Mouse (Mus musculus) layer of hippocampus, postnatal 25 days (tissue): ENCODE measurements around the gene Cnst. TPM values are rescaled to one million over a fixed set of nuclear protein-coding genes. Genes with fewer than 3 reads are reported as not detected.

Experiments used
- DNase-seq, 2 experiments: peaks; one replicate each; pipeline ENCODE4 v3.0.0; 2022; ENCODE audit warnings: mixed read lengths in 2 of 2, low spot score in 1 of 2; ENCODE audit errors: extremely low spot score in 1 of 2
- total RNA-seq, 2 experiments: library from RNA; stranded (reverse); gene quantifications; 2 replicates each; pipeline ENCODE4 v1.2.3; 2021

Gene Cnst
- total RNA-seq, 2 experiments from 2014 or later = 30.5 to 35.2 TPM

DNA sequence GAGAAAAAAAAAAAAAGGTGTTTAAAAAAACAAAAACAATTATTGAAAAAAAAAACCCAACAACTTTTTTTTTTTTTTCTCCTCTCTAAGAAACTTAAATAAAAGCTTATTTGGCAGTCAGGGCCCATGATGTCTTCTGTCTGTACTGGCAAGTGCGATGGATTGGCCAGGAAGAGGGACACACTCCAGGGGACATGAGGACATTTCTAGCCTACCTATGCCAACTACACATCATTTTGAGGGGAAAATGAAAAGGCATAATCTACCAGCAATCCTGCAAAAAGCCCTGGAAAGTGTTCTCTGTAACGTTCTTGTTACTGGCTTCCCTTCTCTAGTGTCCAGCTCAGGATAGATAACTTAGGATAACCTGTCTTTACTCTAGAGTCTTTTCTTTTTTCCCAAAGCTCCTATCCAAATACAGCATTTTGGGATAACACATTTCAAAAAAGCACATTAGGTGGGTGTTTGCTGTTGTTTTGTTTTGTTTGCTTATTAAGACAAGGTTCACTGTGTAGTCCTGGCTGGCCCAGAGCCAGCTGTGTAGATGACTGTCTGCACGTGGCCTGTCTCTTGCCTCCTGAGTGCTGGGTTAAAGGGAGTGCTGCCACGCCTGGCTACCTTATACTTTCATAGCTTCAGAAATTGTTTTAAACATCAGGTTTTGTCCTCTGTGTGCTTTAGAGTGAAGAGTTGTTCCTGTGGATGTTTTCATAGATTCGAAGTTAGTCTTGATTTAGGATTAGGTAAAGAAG is 7.2 kb downstream of the Cnst start:
- DNase-seq = no peak

DNA sequence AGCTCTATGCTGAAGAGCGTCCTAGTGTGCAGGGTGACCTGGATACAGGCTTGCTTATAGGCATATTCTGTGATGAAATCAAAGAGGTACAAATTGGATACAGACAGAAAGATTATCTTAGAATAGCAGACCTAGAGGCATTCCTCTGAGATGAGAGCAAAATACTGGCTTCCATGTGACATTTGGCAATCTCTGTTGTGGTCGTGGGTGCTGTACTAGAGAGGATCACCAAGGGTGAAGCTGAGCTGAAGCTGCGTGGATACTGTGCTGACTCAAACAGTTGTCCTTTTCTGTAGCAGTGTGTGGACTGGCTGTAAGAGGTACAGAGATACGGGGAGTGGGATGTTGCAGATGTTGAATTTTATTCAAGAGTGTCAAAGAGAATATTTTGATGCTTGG is 7.8 kb downstream of the Cnst start:
- DNase-seq = no peak

GRCm38 (mm10) chr1:179556921-179557320 is 10.8 kb downstream of the Cnst start:
- no peak for DNase-seq

GRCm38 (mm10) chr1:179559446-179560194 is 13.4 kb downstream of the Cnst start:
- DNase-seq = no peak

DNA sequence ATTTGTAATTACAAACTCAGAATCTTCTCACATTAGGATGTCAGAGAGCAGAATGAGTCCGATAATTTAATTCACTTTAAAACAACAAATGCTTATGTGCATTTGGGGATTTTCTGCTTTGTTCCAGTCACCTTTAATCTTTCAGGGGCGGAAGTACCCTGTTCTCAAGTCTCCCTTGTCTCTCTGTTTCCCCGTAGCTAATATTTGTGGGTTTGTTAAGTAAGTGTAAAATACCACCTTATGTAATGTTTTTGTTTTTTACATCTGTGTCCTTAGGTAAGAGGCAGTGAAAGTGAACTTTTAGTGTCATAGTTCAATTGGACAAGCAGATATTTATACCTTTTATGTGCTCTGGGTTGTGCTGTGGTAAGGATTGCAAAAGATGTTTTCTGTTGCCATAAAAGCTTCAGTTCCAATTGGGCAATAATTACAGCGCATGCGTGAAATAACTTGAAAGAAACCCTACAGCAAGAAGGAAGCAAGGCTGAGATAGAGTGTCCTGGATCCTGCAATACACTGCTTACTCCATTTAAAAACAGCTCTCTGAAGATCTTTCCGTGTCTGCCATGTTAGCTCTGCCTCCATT is 14.8 kb downstream of the Cnst start:
- DNase-seq = no peak

DNA sequence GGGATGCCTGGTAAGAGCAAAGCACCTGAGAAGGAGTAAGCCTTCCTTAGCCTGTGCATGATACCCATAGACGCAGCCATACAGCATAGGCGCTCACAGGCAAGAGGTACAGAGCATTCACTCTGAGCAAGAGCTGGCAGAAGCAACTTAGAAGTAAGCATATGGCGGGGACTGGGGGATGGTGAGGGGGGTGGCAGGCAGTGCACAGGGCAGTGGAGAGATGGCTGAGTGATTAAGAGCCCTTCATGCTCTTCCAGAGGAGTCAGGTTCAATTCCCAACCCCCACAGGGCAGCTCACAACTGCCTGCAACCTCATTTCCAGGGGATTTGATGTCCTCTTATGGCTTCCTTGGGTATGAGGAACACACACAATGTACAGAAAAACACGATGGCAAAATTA is 17.0 kb downstream of the Cnst start:
- no peak for DNase-seq

GRCm38 (mm10) chr1:179563926-179564325 is 17.8 kb downstream of the Cnst start:
- no peak for DNase-seq

- no peak for DNase-seq
Measured at GRCm38 (mm10) chr1:179567558-179567957, 21.4 kb downstream of the Cnst start.

DNA sequence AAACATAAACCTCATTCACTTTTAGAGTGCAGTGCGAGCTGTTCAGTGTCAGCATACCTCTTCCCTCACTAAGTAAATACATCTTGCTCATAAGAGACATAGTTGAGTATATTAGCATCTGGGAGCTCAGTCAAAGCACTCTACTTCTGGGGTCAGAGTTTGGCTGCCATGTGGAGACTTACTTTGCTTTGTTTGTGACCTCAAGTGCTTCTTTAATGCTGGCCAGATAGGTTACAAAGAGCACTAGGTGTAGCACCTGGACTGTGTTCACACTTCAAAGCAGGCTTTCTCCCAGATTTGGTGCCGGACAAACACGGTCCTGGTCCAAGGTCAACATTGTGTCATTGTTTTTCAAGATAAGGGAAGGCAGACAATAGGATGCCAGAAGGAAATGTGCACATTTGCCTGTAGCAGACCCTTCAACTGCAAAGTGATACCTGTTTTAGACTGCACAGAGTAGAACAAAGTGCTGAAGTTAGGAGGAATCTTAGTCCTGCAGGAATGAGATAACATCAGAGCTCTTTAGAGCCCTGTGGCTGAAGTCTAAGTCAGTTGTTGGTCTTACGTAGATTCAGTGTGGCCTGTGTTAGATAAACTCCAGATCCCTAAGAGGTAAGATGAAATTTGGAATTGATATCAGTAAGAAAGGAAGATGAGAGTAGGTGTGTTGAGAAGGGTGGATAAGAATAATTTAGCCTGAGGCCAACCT is 22.7 kb downstream of the Cnst start:
- no peak for DNase-seq

DNA sequence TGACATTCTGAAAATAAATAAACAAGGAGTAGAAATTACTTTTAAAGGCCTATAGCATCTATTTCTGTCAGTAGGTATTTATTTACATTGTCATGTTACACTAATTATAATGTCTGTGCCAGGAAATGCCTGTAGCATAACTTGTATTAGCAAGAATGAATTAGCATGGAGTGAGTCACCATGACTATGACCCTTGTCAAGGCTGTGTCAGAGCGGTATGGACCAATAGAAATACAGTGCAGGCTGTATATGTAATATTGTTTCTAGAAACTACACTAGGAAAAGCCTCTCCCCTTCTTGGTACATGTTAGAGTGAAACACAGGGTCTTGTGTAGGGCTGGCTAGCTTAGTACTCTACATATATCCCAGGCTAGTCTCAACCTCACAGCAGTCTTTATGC is 24.3 kb downstream of the Cnst start:
- DNase-seq = no peak

GRCm38 (mm10) chr1:179571686-179572085 is 25.5 kb downstream of the Cnst start:
- DNase-seq = no peak

- DNase-seq = no peak
Measured at GRCm38 (mm10) chr1:179573650-179574206, 27.6 kb downstream of the Cnst start.

DNA sequence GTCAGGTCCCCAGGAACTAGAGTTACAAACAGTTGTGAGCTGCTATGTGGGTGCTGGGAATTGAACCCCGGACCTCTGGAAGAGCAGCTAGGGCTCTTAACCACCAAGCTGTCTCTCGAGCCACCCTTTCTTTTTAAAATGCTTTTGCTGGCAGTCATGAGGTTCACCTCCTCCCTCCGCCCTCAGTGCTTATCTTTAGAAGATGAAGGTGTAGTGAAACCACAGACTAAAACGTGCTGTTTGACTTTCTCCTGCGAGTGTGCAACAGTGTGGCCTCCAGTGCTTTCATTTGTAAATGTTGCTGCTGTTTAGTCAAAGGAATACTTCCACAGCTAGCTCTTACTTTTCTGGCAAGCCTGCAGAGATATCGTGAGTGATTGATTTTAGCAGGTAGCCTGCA is 32.5 kb downstream of the Cnst start:
- DNase-seq = no peak

- no peak for DNase-seq
Measured at GRCm38 (mm10) chr1:179580200-179580599, 34.0 kb downstream of the Cnst start.

GRCm38 (mm10) chr1:179581422-179581821 is 35.3 kb downstream of the Cnst start:
- DNase-seq = no peak

DNA sequence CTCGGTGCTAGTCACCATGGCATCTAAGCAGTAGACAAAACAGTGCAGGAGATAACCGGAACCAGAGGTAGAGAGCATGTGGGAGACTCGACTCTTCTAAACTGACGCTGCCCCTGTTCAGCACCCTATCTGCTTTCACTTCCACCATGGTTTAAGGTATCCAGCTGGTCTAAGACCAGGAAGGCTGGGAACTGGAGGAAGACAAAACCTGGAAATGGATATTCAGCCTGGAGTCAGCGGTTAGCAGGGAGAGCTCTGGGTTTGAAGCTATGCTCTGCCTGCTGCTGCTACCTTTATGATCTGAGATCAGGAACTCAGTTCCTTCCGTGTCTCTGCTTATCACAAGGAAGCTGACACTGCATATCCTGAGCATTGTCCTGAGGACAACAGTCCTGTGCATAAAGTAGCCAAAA is 35.9 kb downstream of the Cnst start:
- DNase-seq = no peak

DNA sequence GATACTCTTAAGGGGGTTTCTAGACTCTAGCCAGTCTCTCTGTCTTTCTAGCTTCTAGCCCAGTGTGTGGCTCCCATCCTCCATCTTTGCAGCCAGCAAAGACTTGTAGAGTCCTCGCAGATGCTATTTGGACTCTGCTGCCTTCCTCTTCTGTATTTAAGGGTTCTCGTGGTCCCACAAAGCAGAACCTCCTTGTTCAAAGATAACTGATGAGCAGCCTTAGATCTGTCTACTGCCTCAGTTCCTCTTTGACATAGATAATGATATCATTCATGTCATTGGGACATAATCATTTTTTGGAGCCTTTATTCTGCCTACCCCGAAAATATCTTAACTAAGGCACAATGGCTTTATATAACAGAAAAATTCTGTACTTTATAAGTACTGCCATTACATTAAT is 36.9 kb downstream of the Cnst start:
- no peak for DNase-seq

DNA sequence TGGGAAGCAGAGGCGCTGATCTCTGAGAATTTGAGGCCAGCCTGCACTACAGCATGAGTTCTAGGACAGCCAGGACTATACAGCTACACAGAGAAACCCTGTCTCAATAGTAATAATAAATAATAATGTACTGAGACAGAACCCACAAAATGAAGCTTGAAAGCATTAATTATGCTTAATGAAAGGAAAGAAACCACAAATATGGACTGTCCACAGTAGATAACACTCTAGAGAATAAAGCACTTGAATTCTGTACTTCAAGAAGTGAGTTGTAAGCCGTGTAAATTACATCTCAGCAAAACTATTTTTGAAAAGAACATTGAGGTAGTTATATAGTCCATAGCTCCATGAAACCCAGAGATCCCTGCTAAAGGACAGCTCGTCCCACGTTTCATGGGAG is 38.0 kb downstream of the Cnst start:
- no peak for DNase-seq

GRCm38 (mm10) chr1:179585646-179586045 is 39.5 kb downstream of the Cnst start:
- no peak for DNase-seq

- no peak for DNase-seq
Measured at GRCm38 (mm10) chr1:179586430-179587095, 40.4 kb downstream of the Cnst start.
